Comparison of ENCODE assay signal across 8 mouse cellular contexts in the genomic region with DNA sequence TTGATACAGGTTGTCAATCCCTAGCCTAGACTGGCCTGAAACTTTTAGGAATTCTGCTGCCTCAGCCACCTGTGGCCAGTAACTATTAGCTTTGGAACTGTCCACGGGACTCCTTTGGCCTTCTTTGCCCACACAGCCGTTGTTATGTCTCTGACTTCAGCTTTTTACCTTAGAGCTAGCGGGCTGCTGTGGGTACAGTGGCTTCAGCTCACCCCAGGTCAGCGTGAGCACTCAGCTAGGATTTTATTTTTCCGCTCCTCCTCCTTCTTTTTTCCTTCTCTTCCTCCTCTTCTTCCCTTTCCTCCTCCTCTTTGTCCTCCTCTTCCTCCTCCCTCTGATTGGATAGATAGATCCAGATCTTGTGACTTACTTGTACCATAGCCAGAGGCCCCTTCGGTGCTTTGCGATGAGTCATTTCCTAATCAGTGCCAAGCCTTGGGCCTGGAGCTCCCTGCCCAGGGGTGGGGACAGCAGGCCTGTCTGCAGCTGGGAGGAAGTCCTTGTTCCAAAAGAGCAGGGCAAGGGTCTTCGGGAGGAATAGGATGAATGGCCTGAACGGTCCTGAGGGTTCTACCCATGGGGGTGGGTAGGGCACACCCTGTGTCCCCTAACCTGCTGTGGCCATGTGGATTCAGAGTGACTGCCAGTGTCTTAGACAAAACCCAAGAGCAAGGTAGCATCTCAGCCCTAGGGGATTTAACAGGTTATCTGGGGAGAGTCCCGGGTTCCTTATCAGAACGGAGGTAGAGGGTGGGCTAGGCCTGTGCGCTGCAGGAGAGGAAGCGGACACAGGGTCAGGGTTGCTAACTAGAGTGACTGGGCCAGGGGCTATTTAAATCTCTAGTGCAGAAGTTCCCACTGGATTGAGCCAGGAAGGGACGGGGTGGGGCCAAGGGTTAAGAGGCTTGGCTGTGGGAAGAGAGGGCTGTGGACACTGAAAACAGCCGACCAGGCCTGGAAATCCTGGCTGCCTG. TPM values are rescaled to one million over a fixed set of nuclear protein-coding genes. Genes with fewer than 3 reads are reported as not detected.
DNase-seq lines count a peak whose midpoint lies in the region; ATAC-seq lines count a peak whose summit lies in the region.

No protein-coding gene starts in this region.

- no peaks in the 10 kb centered on the region for H3K27me3 ChIP-seq in embryonic facial prominence, embryonic 15.5 days
- H3K27me3 ChIP-seq in liver, embryonic 11.5 days (replicated peaks; ENCODE audit: control insufficient read depth, insufficient read depth, low read length), result no peaks in the 10 kb centered on the region
- H3K27me3 ChIP-seq in stomach, embryonic 14.5 days (ENCODE audit: control insufficient read depth, insufficient read depth, low read length), result no peaks in the 10 kb centered on the region

- peak; percentile 56 for ATAC-seq in embryonic facial prominence, embryonic 15.5 days (ENCODE audit: insufficient number of reproducible peaks, low FRiP score, low TSS enrichment, low read depth)
- ATAC-seq in liver, embryonic 11.5 days (replicated peaks; ENCODE audit: low FRiP score), result peak; percentile 58
- ATAC-seq in stomach, embryonic 14.5 days (ENCODE audit: insufficient number of reproducible peaks, insufficient read depth, low FRiP score, low read depth), result peak; percentile 82

- no peaks in the 10 kb centered on the region for H3K36me3 ChIP-seq in embryonic facial prominence, embryonic 15.5 days
- H3K36me3 ChIP-seq in liver, embryonic 11.5 days (ENCODE audit: control insufficient read depth, insufficient read depth, low read length), result no peaks in the 10 kb centered on the region
- H3K36me3 ChIP-seq in stomach, embryonic 14.5 days (ENCODE audit: control insufficient read depth, insufficient read depth, low read length), result no peaks in the 10 kb centered on the region

- H3K27ac ChIP-seq in embryonic facial prominence, embryonic 15.5 days (replicated peaks), result 0 out of 2 replicates have a peak overlapping the region, but pooled peaks have one; percentile 39
- H3K27ac ChIP-seq in liver, embryonic 11.5 days (ENCODE audit: low read depth, low read length), result peak overlapping the region; percentile 22; the same call in 1 of the 2 replicates
- H3K27ac ChIP-seq in stomach, embryonic 14.5 days (ENCODE audit: low read length), result peak overlapping the region; percentile 75

- peaks cover 43% of the 10 kb centered on the region for H3K4me1 ChIP-seq in embryonic facial prominence, embryonic 15.5 days
- H3K4me1 ChIP-seq in liver, embryonic 11.5 days (replicated peaks; ENCODE audit: control insufficient read depth, insufficient read depth, low read length), result peaks cover 35% of the 10 kb centered on the region
- H3K4me1 ChIP-seq in stomach, embryonic 14.5 days (ENCODE audit: control insufficient read depth, insufficient read depth, low read length), result peaks cover 13% of the 10 kb centered on the region

- H3K9ac ChIP-seq in embryonic facial prominence, embryonic 15.5 days, result no peak overlapping the region
- no peak overlapping the region for H3K9ac ChIP-seq in liver, embryonic 11.5 days (ENCODE audit: low read depth, low read length)
- no peak overlapping the region for H3K9ac ChIP-seq in stomach, embryonic 14.5 days (replicated peaks; ENCODE audit: low read depth, low read length)

- H3K4me3 ChIP-seq in embryonic facial prominence, embryonic 15.5 days (replicated peaks), result no peak overlapping the region
- H3K4me3 ChIP-seq in liver, embryonic 11.5 days (ENCODE audit: low read depth, low read length), result no peak overlapping the region
- no peak overlapping the region for H3K4me3 ChIP-seq in stomach, embryonic 14.5 days (ENCODE audit: low read depth, low read length)

- DNase-seq in spleen, adult 18-20 months, result peak; percentile 13 to 19
- no peak for DNase-seq in spleen, adult 12 weeks (ENCODE audit: low spot score)
- peak; percentile 78 to 85 for DNase-seq in heart, postnatal 36 days
- DNase-seq in liver, embryonic 11.5 days (ENCODE audit: low spot score), result no peak
- DNase-seq in right cerebral cortex, postnatal 36 days (ENCODE audit: low spot score in 2 of 2), result no peak
- DNase-seq in embryo, embryonic 11 days, result no peak

- H3K9me3 ChIP-seq in embryonic facial prominence, embryonic 15.5 days (replicated peaks), result no peaks in the 10 kb centered on the region
- no peaks in the 10 kb centered on the region for H3K9me3 ChIP-seq in liver, embryonic 11.5 days (ENCODE audit: control insufficient read depth, low read length)
- H3K9me3 ChIP-seq in stomach, embryonic 14.5 days (ENCODE audit: control insufficient read depth, low read depth, low read length), result no peaks in the 10 kb centered on the region

- intact Hi-C loops in heart, postnatal 36 days (cut with DNase I), result loop anchor here (2.0 kb wide), 2 partner anchors 58 to 74 kb away; a partner anchor contains a TSS

- 49% methylated on average over 15 of the region's 15 CpGs for WGBS in embryonic facial prominence, embryonic 15.5 days
- 28% methylated on average over 15 of the region's 15 CpGs for WGBS in liver, embryonic 11.5 days
- WGBS in stomach, embryonic 14.5 days, result 53% methylated on average over 15 of the region's 15 CpGs

- no peak overlapping the region for H3K4me2 ChIP-seq in embryonic facial prominence, embryonic 15.5 days (replicated peaks)
- no peak overlapping the region for H3K4me2 ChIP-seq in liver, embryonic 11.5 days
- H3K4me2 ChIP-seq in stomach, embryonic 14.5 days (replicated peaks; ENCODE audit: low read depth, low read length), result 0 out of 2 replicates have a peak overlapping the region, but pooled peaks have one; percentile 12

RNA-seq across cellular contexts. Expression of a gene that starts 58.5 kb away (rescaled TPM):
- polyA plus RNA-seq in embryonic facial prominence, embryonic 15.5 days (2015; fragmentation: Nextera tagmentation; extraction: Ambion mirVana), result 40.7 and 42.0 TPM in 2 replicates
- 10 to 100 TPM; 26.6 to 29.8 TPM for total RNA-seq in heart, postnatal 36 days (2021)
- 11.8 and 12.5 TPM in 2 replicates for polyA plus RNA-seq in liver, embryonic 11.5 days (2014; fragmentation: Nextera tagmentation; extraction: Ambion mirVana)
- polyA plus RNA-seq in stomach, embryonic 14.5 days (2014; fragmentation: Nextera tagmentation; extraction: Ambion mirVana), result 24.8 and 24.9 TPM in 2 replicates

Comparison
In these comparisons a context has a peak if more than half of its experiments do, and no peak if none do; other contexts are left out.
1. DNase-seq: peak in spleen, adult 18-20 months (2 of 2) and heart, postnatal 36 days (2 of 2); none in spleen, adult 12 weeks (single experiment), liver, embryonic 11.5 days (single experiment), right cerebral cortex, postnatal 36 days (0 of 2) and embryo, embryonic 11 days (single experiment).
2. H3K27ac ChIP-seq: peak in every context shown above with its lines; median percentile 75 in stomach, embryonic 14.5 days; 39 in embryonic facial prominence, embryonic 15.5 days; 22 in liver, embryonic 11.5 days.
3. Peak in every context shown above with its lines, with median percentiles within 50 percentile points of each other: ATAC-seq.